Mouse (Mus musculus) heart, postnatal 0 days (tissue): ENCODE data around the gene Tbx21.

Experiments
- CTCF ChIP-seq: IDR thresholded peaks from 2 replicates; pipeline ENCODE4 v1.5.1; 2016; ENCODE audit warnings: antibody characterized with exemption, control low read depth, low read depth
- EP300 ChIP-seq: IDR thresholded peaks from 2 replicates; pipeline ENCODE4 v1.6.1; 2016; ENCODE audit warnings: antibody characterized with exemption, low read depth

DNA sequence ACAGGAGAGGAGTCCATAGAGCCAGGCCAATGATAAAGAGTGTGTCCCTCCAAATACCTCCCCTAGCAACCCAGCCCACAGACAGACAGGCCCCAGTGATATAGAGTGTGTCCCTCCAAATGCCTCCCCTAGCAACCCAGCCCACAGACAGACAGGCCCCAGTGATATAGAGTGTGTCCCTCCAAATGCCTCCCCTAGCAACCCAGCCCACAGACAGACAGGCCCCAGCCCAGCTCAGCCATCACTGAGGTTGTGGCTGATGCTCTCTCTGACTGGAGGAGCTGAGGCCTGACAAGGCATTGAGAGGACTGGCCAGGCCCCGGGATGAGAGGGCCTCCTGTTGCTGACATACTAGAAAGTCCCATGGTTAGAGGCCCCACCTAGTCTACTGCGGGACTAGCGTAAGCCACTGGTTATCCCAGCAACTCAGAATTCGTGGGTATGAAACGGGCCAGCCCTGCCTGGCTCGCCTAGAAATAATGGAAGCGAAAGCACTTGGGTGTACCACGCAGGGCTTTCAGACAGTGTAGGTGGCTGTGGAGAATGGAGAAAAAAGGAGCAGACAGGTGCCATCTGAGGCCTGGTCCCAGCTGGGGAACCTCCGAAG, 2.5 kb downstream of the Tbx21 start:
- TF ChIP-seq CTCF (no peak), EP300 (no peak)
